Mouse (Mus musculus): ENCODE measurements around the gene Zfp141. TPM values are rescaled to one million over a fixed set of nuclear protein-coding genes. Genes with fewer than 3 reads are reported as not detected.
A peak's percentile ranks its signal among the peaks of the same experiment; 100 is the strongest.
"Not testable (repeated sequence)": the region's sequence is repeated elsewhere in the genome, so short reads cannot be mapped to it uniquely, and the experiment has no call there.

Gene Zfp141
- 11.4 and 14.9 TPM in 2 replicates for polyA plus RNA-seq (2014; fragmentation: Nextera tagmentation; extraction: Ambion mirVana)

DNA sequence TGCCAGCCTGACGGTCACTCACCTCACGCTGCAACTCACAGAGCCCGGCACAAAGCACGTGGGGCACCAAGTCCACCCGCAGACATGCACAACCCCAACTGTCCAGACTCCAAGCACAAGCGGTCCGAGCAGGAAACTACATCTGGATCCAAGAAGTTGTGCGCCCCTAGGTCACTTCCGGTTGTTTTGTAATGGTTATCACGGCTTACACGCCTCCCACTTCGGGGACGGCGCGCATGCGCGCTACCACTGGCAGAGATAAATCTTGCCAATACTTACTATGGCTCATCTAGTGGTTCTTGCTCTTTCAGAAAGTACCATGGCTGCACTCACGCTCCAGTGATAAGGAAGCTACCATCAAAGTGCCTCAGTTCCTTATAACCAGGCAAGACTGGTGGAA lies at the start of gene Zfp141:
Gene Zfp141, minus strand, starts transcription at position 153 of the 400 bp plus-strand sequence.
- 1% methylated on average over 18 of the region's 18 CpGs for WGBS
- H3K4me1 ChIP-seq (ENCODE audit: control insufficient read depth, insufficient read depth, low read length); H3K27me3 ChIP-seq (replicated peaks; ENCODE audit: control insufficient read depth, insufficient read depth, low read length); H3K27ac ChIP-seq (ENCODE audit: low read depth, low read length); H3K36me3 ChIP-seq (ENCODE audit: control insufficient read depth, insufficient read depth, low read length); H3K9me3 ChIP-seq (replicated peaks; ENCODE audit: control insufficient read depth, low read length): not testable (repeated sequence)
- ATAC-seq: peak; percentile 94
- peak within 1 kb of the TSS; percentile 56 for H3K4me2 ChIP-seq (ENCODE audit: low read length)
- H3K9ac ChIP-seq (ENCODE audit: low read length): peak within 1 kb of the TSS; percentile 74
- H3K4me3 ChIP-seq (ENCODE audit: low read depth, low read length): peak within 1 kb of the TSS; percentile 61
- DNase-seq (ENCODE audit: low spot score): peak; percentile 95

DNA sequence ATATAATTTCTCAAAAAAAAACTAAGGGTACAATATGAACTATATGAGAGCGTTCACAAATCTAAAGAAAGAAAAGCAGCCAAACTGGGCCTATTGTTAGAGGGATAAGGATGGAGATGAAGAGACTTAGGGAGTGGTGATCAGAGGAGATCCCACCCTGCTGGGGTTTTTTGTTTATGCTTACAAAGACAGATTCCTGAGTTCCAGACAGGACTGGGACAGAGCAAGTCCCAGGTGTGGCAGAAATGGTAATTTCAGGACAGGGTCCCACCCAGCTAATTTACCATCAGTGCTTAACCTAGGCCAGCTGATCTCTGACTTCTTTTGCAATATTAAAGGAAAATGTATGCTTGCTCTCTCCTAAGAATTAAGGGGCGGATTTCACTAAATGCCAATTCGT lies 46.2 kb upstream of the Zfp141 start:
- ATAC-seq (no peak), DNase-seq (ENCODE audit: low spot score) (no peak)

DNA sequence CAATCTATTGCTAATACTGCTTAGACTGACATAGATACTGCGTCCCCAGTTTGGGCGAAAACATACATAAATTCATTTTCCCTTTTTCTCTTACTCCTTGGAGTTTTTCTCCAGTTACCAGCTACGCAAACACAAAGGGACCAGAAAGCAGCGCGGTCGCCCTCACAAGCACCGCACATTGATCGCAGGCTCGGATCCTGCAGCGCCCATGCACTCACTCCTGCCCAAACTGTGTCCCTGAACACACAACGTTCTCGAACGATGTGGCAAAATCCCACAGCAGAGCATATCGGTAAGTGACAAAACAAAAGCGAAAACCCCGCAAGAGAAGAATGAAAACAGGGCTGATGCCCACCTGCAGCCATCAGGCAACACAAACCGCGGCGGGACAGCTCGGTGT lies 354 bp downstream of the Zfp141 start:
- ATAC-seq (peak; percentile 72), DNase-seq (ENCODE audit: low spot score) (peak; percentile 32)
- peak overlapping the region; percentile 61 for H3K4me3 ChIP-seq (ENCODE audit: low read depth, low read length)
- no peaks in the 10 kb centered on the region for H3K4me1 ChIP-seq (ENCODE audit: control insufficient read depth, insufficient read depth, low read length)
- H3K9ac ChIP-seq (ENCODE audit: low read length): peak overlapping the region; percentile 74
- H3K27ac ChIP-seq (ENCODE audit: low read depth, low read length): no peak overlapping the region
- H3K27me3 ChIP-seq (replicated peaks; ENCODE audit: control insufficient read depth, insufficient read depth, low read length): no peaks in the 10 kb centered on the region
- peaks cover 3% of the 10 kb centered on the region; the same call in 1 of the 2 replicates for H3K9me3 ChIP-seq (replicated peaks; ENCODE audit: control insufficient read depth, low read length)
- H3K36me3 ChIP-seq (ENCODE audit: control insufficient read depth, insufficient read depth, low read length): peaks cover 9% of the 10 kb centered on the region
- 2% methylated on average over 20 of the region's 20 CpGs for WGBS
- peak overlapping the region; percentile 56 for H3K4me2 ChIP-seq (ENCODE audit: low read length)

More for the DNA sequence above, 46.2 kb upstream of the Zfp141 start:
- Histone ChIP-seq H3K27me3 (replicated peaks; ENCODE audit: control insufficient read depth, insufficient read depth, low read length) (no peaks in the 10 kb centered on the region), H3K4me3 (ENCODE audit: low read depth, low read length) (no peak overlapping the region), H3K36me3 (ENCODE audit: control insufficient read depth, insufficient read depth, low read length) (no peaks in the 10 kb centered on the region), H3K27ac (ENCODE audit: low read depth, low read length) (no peak overlapping the region), H3K9me3 (replicated peaks; ENCODE audit: control insufficient read depth, low read length) (peaks cover under 1% of the 10 kb centered on the region; the same call in 1 of the 2 replicates), H3K4me1 (ENCODE audit: control insufficient read depth, insufficient read depth, low read length) (no peaks in the 10 kb centered on the region), H3K9ac (ENCODE audit: low read length) (no peak overlapping the region), H3K4me2 (ENCODE audit: low read length) (no peak overlapping the region)
- WGBS: 84% methylated on average over 3 of the region's 3 CpGs

DNA sequence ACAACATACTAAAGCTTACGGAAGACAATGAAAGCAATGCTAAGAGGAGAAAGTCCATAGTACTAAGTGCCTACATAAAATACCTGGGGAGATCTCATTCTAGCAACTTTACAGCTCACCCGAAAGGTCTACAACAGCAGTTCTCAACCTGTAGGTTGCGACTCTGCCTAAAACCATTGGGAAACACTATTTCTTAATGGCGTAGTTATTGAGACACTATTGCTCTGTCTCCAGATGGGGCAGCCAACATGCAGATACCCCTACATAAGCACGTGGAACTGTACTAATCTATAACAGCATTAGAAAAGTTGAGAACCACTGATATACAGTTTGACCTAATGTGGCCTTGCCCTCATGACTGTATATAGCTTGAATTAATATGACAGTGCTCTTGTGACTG lies 7.3 kb downstream of the Zfp141 start:
- no peak overlapping the region for H3K4me3 ChIP-seq (ENCODE audit: low read depth, low read length)
- H3K9ac ChIP-seq (ENCODE audit: low read length): no peak overlapping the region
- ATAC-seq (no peak), DNase-seq (ENCODE audit: low spot score) (no peak)
- no peaks in the 10 kb centered on the region for H3K4me1 ChIP-seq (ENCODE audit: control insufficient read depth, insufficient read depth, low read length)
- peaks cover 15% of the 10 kb centered on the region for H3K36me3 ChIP-seq (ENCODE audit: control insufficient read depth, insufficient read depth, low read length)
- H3K27me3 ChIP-seq (replicated peaks; ENCODE audit: control insufficient read depth, insufficient read depth, low read length): no peaks in the 10 kb centered on the region
- peaks cover 16% of the 10 kb centered on the region; the same call in 1 of the 2 replicates for H3K9me3 ChIP-seq (replicated peaks; ENCODE audit: control insufficient read depth, low read length)
- H3K27ac ChIP-seq (ENCODE audit: low read depth, low read length): no peak overlapping the region
- 95% methylated on average over 5 of the region's 5 CpGs for WGBS
- H3K4me2 ChIP-seq (ENCODE audit: low read length): no peak overlapping the region

DNA sequence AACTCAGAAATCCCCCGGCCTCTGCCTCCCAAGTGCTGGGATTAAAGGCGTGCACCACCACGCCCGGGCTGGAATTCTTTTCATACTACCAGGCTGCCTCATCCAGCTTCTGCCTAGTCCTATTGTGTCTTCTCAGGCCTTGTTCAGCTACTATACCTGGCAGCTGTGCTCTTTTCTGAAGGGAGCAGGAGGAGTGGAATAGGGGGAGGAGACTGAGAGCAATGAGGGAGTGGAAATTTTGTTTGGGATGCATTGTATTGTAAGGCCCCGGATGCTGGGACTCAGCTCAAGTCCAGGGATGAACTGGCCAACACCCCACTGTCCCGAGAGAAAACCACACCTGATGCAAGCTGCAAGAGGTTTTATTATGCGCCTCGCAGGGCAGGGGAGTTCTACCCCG lies 8.2 kb downstream of the Zfp141 start:
- peaks cover 15% of the 10 kb centered on the region for H3K36me3 ChIP-seq (ENCODE audit: control insufficient read depth, insufficient read depth, low read length)
- no peak overlapping the region for H3K27ac ChIP-seq (ENCODE audit: low read depth, low read length)
- no peak overlapping the region for H3K9ac ChIP-seq (ENCODE audit: low read length)
- no peak overlapping the region for H3K4me3 ChIP-seq (ENCODE audit: low read depth, low read length)
- peaks cover 19% of the 10 kb centered on the region; the same call in 1 of the 2 replicates for H3K9me3 ChIP-seq (replicated peaks; ENCODE audit: control insufficient read depth, low read length)
- DNase-seq (ENCODE audit: low spot score): no peak
- WGBS: 95% methylated on average over 9 of the region's 9 CpGs
- H3K27me3 ChIP-seq (replicated peaks; ENCODE audit: control insufficient read depth, insufficient read depth, low read length): no peaks in the 10 kb centered on the region
- no peak for ATAC-seq
- H3K4me2 ChIP-seq (ENCODE audit: low read length): no peak overlapping the region
- no peaks in the 10 kb centered on the region for H3K4me1 ChIP-seq (ENCODE audit: control insufficient read depth, insufficient read depth, low read length)

DNA sequence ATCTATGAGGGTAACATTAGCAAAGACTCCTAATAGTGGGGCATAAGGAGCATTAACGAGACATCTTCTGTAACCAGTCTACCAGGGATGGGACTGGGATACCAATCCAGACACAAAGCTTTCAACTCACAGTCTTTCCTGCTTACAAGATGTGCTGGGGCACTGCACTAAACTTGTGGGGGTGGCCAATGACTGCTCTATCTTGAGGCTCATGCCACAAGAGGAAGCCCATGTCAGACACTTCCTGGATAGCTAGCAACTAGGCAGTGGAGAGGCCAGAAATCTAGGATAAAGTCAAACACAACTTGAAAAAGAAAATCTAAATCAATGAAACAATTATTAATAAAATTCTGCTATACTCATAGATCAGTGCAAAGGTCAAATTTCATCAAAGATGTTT lies 9.3 kb downstream of the Zfp141 start:
- WGBS: 100% methylated on average over 1 of the region's 1 CpGs
- peaks cover 15% of the 10 kb centered on the region for H3K36me3 ChIP-seq (ENCODE audit: control insufficient read depth, insufficient read depth, low read length)
- H3K27ac ChIP-seq (ENCODE audit: low read depth, low read length): no peak overlapping the region
- no peak overlapping the region for H3K9ac ChIP-seq (ENCODE audit: low read length)
- H3K4me1 ChIP-seq (ENCODE audit: control insufficient read depth, insufficient read depth, low read length): no peaks in the 10 kb centered on the region
- no peak overlapping the region for H3K4me3 ChIP-seq (ENCODE audit: low read depth, low read length)
- H3K4me2 ChIP-seq (ENCODE audit: low read length): no peak overlapping the region
- no peaks in the 10 kb centered on the region for H3K27me3 ChIP-seq (replicated peaks; ENCODE audit: control insufficient read depth, insufficient read depth, low read length)
- no peak for ATAC-seq
- peaks cover 24% of the 10 kb centered on the region for H3K9me3 ChIP-seq (replicated peaks; ENCODE audit: control insufficient read depth, low read length)
- DNase-seq (ENCODE audit: low spot score): no peak

DNA sequence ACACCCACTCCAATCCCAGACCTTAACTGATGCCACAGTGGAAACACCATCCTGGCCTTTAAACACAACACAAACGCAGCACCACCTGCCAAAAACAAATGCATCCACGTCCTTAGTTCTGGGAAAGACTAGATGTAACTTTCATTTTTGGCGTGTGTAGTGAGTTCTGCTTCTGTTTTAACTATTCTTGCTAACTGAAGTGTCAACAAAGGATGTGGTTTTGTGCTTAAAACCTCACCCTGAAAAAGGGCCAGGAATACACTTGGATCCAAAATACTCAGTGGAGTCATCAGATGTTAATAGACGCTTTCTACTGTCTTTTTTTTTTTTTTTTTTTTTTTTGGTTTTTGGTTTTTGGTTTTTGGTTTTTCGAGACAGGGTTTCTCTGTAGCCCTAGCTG lies 14.7 kb downstream of the Zfp141 start:
- WGBS: 93% methylated on average over 5 of the region's 5 CpGs
- ATAC-seq: no peak
- H3K9ac ChIP-seq (ENCODE audit: low read length): no peak overlapping the region
- no peak overlapping the region for H3K4me2 ChIP-seq (ENCODE audit: low read length)
- H3K9me3 ChIP-seq (replicated peaks; ENCODE audit: control insufficient read depth, low read length): peaks cover 15% of the 10 kb centered on the region
- H3K27me3 ChIP-seq (replicated peaks; ENCODE audit: control insufficient read depth, insufficient read depth, low read length): no peaks in the 10 kb centered on the region
- DNase-seq (ENCODE audit: low spot score): no peak
- H3K4me1 ChIP-seq (ENCODE audit: control insufficient read depth, insufficient read depth, low read length): no peaks in the 10 kb centered on the region
- peaks cover 25% of the 10 kb centered on the region for H3K36me3 ChIP-seq (ENCODE audit: control insufficient read depth, insufficient read depth, low read length)
- no peak overlapping the region for H3K27ac ChIP-seq (ENCODE audit: low read depth, low read length)
- no peak overlapping the region for H3K4me3 ChIP-seq (ENCODE audit: low read depth, low read length)

DNA sequence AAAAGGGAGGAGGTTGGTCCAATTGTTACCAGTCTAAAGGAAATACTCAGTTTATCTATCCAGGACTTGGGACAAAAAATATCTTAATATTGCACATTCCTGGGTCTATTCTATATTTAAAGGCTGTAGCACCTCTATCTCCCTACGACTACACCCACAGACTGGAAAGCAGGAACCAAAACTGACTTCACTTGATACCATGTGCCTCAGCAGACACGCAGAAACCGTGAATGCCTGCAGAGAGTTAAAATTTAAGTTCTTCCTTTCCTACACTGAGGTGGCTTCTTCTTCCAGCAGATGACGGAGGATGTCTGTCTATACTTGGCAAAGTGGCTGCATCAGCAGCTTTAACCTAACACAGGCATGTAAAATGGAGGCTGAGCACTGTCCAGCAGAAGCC lies 15.2 kb downstream of the Zfp141 start:
- Histone ChIP-seq H3K27ac (ENCODE audit: low read depth, low read length) (no peak overlapping the region), H3K4me1 (ENCODE audit: control insufficient read depth, insufficient read depth, low read length) (no peaks in the 10 kb centered on the region), H3K9me3 (replicated peaks; ENCODE audit: control insufficient read depth, low read length) (peaks cover 14% of the 10 kb centered on the region), H3K36me3 (ENCODE audit: control insufficient read depth, insufficient read depth, low read length) (peaks cover 25% of the 10 kb centered on the region), H3K27me3 (replicated peaks; ENCODE audit: control insufficient read depth, insufficient read depth, low read length) (no peaks in the 10 kb centered on the region), H3K4me2 (ENCODE audit: low read length) (no peak overlapping the region), H3K4me3 (ENCODE audit: low read depth, low read length) (no peak overlapping the region), H3K9ac (ENCODE audit: low read length) (no peak overlapping the region)
- 94% methylated on average over 4 of the region's 4 CpGs for WGBS
- ATAC-seq (no peak), DNase-seq (ENCODE audit: low spot score) (no peak)

DNA sequence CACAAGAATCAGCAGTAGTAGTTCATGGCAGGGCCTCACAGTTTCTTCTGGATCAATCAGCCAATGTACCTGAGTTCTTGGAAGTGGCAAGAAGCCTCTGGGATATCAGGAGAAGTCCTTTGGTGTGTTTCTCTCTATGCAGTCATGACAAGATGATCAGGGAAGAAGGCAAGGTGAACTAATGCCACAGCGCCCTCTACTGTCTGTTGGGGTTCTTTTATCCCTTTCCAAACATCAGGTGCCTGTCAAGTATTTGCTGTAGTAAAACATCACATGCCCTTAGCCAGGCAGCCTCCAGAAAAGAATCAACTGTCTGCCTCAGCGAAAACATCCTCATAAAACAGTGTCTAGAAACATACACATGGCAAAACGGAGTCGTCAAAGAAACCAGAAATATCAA lies 50.9 kb downstream of the Zfp141 start:
- no peak overlapping the region for H3K9ac ChIP-seq (ENCODE audit: low read length)
- H3K9me3 ChIP-seq (replicated peaks; ENCODE audit: control insufficient read depth, low read length): 0 out of 2 replicates have a peak, but pooled peaks cover 8% of the 10 kb centered on the region
- no peaks in the 10 kb centered on the region for H3K36me3 ChIP-seq (ENCODE audit: control insufficient read depth, insufficient read depth, low read length)
- DNase-seq (ENCODE audit: low spot score) (no peak), ATAC-seq (no peak)
- 66% methylated on average over 4 of the region's 4 CpGs for WGBS
- no peak overlapping the region for H3K27ac ChIP-seq (ENCODE audit: low read depth, low read length)
- no peaks in the 10 kb centered on the region for H3K27me3 ChIP-seq (replicated peaks; ENCODE audit: control insufficient read depth, insufficient read depth, low read length)
- no peak overlapping the region for H3K4me3 ChIP-seq (ENCODE audit: low read depth, low read length)
- H3K4me1 ChIP-seq (ENCODE audit: control insufficient read depth, insufficient read depth, low read length): no peaks in the 10 kb centered on the region
- H3K4me2 ChIP-seq (ENCODE audit: low read length): no peak overlapping the region
